8 mouse cellular contexts compared by ENCODE assay signal in the genomic region with DNA sequence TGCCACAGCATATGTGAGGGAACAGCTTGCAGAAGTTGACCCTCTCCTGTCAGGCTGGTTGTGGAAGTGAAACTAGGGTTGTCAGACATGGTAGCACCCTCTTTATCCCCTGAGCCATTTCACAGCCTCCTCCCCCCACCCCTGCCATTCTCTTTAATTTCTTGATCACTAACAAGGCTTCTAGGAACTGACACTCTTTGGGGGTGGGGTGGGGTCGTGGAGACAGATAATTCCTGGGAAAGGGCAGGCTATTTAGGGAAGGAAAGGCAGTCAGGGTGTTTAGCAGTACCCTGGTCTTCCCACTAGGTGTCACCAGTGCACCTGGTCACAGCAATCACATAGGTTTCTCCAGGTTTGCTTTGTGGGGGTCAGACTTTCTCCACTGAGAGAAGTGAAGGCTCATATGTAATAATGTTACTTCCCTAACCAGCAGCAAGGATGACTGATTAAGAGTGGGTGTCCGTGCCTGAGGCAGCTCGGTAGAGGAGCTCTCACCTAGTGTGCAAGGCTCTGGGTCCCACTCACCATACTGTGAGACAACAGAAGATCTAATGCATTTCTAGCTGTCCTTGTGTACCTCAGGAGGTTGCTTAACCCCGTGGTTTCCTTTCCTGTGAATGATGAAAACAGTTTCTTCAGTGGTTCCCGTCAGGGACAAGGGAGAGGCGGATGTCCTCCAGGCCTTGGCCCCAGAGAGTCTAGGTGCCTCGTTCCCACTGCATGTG. TPM values are rescaled to one million over a fixed set of nuclear protein-coding genes. Genes with fewer than 3 reads are reported as not detected.
DNase-seq lines count a peak whose midpoint lies in the region; TF ChIP-seq lines count a peak whose summit lies in the region.

No protein-coding gene starts in this region.

- H3K79me2 ChIP-seq in C2C12 (ENCODE audit: control insufficient read depth, insufficient read depth): no peaks in the 10 kb centered on the region

- no peaks in the 10 kb centered on the region for H3K79me3 ChIP-seq in C2C12 (ENCODE audit: low read depth)

- TF ChIP-seq CTCF in C2C12 (IDR thresholded peaks at IDR 0.05; ENCODE audit: control insufficient read depth, insufficient read depth, insufficient read length): peak; percentile 71

- DNase-seq in MEL-GATA-1-ER (ENCODE audit: extremely low read depth, low read depth): peak; percentile 59
- peak; percentile 57 for DNase-seq in cerebellum, adult 9-10 months
- DNase-seq in heart, adult 11 months: peak; percentile 95
- peak; percentile 41 to 76 for DNase-seq in kidney, postnatal 36 days
- DNase-seq in lung, adult 18-20 months: peak; percentile 44 to 46
- peak; percentile 83 for DNase-seq in retina, embryonic 14.5 days (ENCODE audit: low spot score)
- peak; percentile 56 for DNase-seq in urinary bladder, postnatal 25 days (ENCODE audit: low spot score)

- no peak overlapping the region for H3K4me3 ChIP-seq in C2C12 (ENCODE audit: insufficient read depth, poor library complexity, severe bottlenecking)

- H3K27me3 ChIP-seq in C2C12 (ENCODE audit: control insufficient read depth, insufficient read depth, insufficient read length): peaks cover 30% of the 10 kb centered on the region

- no peaks in the 10 kb centered on the region for H3K36me3 ChIP-seq in C2C12 (ENCODE audit: control insufficient read depth, insufficient read depth)

- no peak overlapping the region for H3ac ChIP-seq in C2C12 (ENCODE audit: control insufficient read depth, insufficient read length, low read depth)

TF ChIP-seq in C2C12, 6 proteins besides CTCF, POLR2A, EP300 and RAD21:
- TF ChIP-seq USF1 (IDR thresholded peaks at IDR 0.05; ENCODE audit: low read depth): no peak
- TF ChIP-seq MAX (IDR thresholded peaks at IDR 0.05): no peak
- no peak for TF ChIP-seq MYOG (IDR thresholded peaks at IDR 0.05; ENCODE audit: control insufficient read depth, extremely low read depth, insufficient read length)
- no peak for TF ChIP-seq CEBPB (IDR thresholded peaks at IDR 0.05; ENCODE audit: low read depth)
- TF ChIP-seq FOSL1 (IDR thresholded peaks at IDR 0.05; ENCODE audit: insufficient read depth, low read length, poor library complexity, severe bottlenecking): no peak
- TF ChIP-seq MYOD1 (IDR thresholded peaks at IDR 0.05; ENCODE audit: control insufficient read depth, insufficient read length, low read depth): no peak

RNA-seq across cellular contexts. Expression of a gene that starts 12.9 kb away (rescaled TPM):
- polyA plus RNA-seq in C2C12 (2012; fragmentation: generic; extraction: Trizol): 0.67 TPM

RNA-seq across cellular contexts. Expression of a gene that starts 48.0 kb away (rescaled TPM):
- polyA plus RNA-seq in C2C12 (2012; fragmentation: generic; extraction: Trizol): 0.08 TPM

RNA-seq across cellular contexts. Expression of a gene that starts 51.3 kb away (rescaled TPM):
- 0.06 TPM for polyA plus RNA-seq in C2C12 (2012; fragmentation: generic; extraction: Trizol)

Comparison
In these comparisons a context has a peak if more than half of its experiments do, and no peak if none do; other contexts are left out.
1. DNase-seq: peak in every context shown above with its lines; median percentile 95 in heart, adult 11 months; 83 in retina, embryonic 14.5 days; 59 in MEL-GATA-1-ER; 58 in kidney, postnatal 36 days; 57 in cerebellum, adult 9-10 months; 56 in urinary bladder, postnatal 25 days; 45 in lung, adult 18-20 months.